Mouse (Mus musculus): ENCODE results near the gene Fam107b.
"Not testable (repeated sequence)": the region's sequence is repeated elsewhere in the genome, so short reads cannot be mapped to it uniquely, and the experiment has no call there.

Fam107b gene

GRCm38 (mm10) chr2:3713682-3714361 lies 143.5 kb downstream of the Fam107b start:
- peak; percentile 10 for DNase-seq

DNA sequence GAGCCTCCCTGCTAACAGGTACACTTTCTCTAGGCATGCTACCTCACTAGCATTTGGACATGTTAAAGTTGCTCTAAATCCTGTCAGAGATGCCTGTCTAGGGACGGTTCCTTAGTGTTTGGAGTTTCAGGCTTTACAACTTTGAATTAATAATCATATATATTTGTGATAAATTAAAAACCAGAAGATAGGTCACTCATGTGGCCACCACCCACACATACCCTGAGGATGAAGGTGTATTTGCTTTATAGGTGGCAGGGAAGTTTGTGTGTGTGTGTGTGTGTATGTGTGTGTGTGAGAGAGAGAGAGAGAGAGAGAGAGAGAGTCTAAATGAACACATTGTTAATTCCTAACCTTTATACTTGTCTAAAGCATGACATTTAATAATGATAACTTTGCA lies 144.2 kb downstream of the Fam107b start:
- DNase-seq: no peak

DNA sequence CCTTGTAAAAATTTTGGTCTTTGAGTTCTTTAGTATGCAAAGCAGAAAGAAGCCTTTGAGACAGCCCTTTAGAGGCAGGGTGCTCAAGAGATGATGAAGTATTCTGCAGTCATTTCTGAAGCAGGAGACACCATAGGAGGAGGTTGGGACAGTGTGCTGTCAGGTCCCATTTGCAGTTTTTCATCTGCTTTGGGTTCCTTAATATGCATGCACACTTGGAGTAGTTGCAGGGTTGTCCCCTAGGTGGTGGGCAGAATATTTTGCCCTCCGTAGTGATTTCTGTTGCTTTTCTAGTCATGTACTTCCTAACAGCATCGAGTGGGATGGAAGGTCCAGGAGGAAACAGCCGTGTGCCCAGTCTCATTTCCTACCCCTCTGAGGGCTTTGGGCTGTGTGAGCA lies 145.1 kb downstream of the Fam107b start:
- no peak for DNase-seq

DNA sequence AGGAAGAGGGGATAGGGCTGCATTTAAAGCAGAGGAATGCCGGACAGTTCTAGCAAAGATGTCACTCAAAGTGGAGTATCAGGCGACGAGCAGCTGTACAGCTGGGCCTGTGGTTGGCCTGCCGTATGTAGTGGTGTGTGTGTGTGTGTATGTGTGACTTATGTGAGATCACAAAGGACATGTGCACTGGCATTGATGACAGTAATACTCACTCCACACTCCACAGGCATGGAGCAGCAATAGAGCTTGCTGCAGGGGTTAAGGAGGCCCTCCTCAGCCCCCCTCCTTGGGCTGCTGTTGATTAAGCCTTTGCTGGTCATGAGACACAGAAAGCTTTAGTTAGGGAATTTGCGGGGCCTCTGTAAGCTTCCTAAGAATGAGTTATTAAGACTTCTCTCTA lies 147.0 kb downstream of the Fam107b start:
- DNase-seq: no peak

GRCm38 (mm10) chr2:3717847-3718246 lies 147.6 kb downstream of the Fam107b start:
- no peak for DNase-seq

GRCm38 (mm10) chr2:3719436-3720121 lies 149.3 kb downstream of the Fam107b start:
- not testable (repeated sequence) for DNase-seq

DNA sequence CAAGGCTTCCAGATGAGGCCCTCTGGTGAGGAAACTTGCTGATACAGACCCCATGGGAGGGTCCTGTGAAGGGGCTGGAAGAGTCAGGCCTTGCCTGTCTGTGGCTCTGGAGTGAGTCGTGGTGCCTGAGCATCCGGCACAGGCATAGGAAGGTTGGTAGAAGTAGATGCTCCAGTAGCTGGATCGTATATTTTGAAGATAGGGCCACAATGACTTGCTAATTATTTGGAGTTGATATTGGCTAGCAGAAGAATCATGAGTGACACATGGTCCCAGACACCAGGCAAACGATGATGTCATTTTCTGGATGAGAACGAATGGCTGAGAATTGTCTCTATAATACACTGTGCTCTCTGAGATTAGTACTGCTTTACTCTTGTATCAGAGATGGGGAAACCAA lies 150.8 kb downstream of the Fam107b start:
- DNase-seq: no peak

DNA sequence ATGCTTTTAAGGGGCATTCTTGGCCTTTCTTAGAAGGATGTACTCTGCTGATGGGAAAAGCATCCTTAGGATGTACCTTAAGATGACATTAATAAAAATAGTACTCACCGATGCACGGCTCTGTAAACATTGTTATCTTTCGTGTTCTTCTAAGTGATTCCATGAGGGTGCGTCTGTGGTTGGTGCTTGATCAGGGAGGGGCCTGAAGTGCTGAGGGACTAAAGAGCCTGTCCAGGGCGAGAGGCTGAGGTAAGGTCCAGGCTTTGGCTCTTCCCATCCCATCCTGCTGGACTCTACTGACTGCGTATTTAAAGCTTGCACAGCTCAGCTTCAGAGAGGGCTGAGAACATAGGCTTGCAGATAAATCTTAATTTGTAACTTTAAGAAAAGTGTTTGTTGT lies 151.7 kb downstream of the Fam107b start:
- DNase-seq: no peak

DNA sequence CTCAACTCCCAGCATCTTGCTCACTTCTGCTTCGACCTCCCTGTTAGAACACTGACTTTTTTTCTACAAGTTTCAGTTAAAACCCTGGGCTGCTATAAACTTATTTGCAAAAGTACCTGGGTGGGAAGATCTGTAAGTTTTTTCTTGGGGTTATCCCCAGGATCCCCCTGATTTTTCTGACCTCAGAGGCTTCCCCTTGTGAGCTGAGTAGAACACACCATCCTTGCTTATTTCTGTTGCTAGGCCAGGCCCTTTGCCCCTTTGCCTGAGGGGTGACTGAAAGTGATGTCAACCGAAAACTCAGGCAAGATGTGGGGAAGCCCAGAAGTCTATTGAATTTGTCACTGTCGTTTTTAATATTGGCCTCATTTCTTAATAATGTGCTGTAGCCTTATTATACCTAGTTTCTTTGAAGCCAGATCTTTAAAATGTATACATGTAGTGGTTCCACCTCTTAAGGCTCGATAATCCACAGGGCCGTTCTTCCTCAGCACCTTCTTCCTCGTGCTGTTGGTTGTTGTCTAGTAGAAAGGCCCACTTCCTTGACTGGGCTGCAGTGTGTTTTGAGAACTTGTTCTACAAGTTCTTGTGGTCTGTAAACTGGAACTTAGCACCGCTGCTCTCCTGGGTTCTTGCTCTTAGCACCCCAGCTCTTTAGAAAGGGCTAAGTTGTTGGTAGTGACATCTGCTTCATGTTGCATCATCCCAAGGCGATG lies 153.3 kb downstream of the Fam107b start:
- no peak for DNase-seq

DNA sequence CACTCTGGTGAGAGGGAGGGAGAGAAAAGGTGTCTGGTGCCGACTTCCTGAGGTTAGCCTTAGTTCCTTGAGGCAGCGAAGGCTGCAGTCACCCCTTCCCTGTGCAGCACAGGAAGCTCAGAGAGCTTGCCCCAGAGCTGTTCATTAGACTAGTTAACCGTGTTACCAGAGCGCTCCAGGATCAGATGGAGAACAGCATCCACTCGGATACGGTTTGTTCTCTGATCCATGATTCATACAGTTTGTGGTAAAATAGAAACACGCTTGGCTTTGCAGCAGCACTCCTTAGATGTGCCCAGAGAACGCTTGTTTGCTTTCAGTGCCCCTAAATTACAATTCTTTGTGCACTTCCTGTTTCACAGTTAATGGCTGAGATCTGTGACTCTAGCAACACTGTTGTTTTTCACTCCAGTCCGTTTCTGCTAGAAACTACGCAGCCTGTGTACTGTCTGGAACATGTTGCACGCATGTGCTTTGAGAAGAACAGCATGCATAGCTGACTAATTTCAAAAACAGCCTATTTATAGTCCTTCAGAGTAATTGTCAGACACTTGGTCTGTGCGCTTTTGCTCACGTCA lies 156.3 kb downstream of the Fam107b start:
- DNase-seq: no peak

DNA sequence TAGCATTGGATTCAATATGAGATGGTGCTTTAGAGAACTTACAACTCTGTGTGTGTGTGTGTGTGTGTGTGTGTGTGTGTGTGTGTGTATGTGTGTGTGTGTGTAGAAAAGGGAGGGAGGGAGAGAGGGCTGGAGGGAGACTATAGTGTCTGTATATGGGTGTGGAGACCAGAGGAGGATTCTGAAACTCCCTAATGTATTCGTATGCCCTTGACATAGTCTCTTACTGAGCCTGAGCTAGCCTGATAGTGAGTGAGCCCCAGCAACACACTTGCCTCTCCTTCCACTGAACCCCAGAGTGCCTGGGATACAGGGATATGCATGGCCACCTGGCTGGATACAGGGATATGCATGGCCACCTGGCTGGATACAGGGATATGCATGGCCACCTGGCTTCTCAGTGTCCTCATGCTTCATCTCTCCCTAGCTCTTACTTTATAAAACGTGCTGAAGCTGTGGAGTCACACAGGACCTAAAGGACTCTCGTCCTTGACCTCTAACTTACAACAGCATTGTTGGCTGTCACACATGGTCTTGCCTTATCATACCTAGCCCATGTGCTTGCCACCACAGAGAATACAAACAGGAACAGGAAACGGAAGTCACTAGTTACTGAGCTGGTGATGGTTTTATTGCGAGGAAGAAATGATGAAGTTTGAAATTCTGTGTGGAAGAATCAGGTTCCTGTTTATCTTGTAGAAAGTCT lies 157.1 kb downstream of the Fam107b start:
- DNase-seq: no peak

DNA sequence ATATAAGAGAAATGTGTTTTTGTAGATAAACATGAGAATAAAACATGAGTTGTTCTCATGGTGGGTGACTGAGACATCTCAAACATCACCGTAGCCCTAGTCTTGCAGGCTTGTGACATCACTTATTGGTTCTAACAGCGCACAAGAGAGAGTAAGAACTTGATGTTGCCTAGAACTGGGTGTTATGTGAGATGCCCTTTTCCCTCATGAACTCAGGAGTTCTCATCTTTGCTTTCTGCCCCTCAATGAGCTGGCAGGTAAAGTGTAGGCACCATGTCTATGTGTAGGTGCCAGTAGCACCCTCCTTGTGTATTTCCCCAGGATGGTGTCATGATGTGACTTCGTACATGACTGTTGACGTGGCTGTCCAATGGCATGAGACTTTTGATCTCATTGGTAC lies 157.8 kb downstream of the Fam107b start:
- no peak for DNase-seq

DNA sequence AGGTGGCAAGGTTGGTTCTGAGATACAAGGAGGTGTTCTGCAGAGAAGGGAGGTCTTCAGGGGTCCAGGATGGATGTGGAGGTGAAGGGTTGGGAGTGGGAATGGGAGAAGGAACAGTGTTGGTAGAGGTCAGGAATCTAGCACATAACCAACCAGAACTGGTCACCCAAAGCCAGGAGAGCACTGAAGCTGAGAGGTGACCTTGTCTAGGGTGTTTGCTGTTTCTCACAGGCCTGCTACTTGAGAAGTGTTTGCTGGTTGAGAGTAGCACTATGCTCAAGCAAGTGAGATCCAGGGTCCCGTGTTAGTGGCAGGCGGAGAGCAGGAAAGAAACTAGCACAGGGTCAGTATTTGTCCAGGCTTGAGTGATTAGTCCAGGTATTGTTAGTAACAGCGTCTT lies 159.3 kb downstream of the Fam107b start:
- no peak for DNase-seq

- no peak for DNase-seq
Observed at GRCm38 (mm10) chr2:3730744-3731143, 160.5 kb downstream of the Fam107b start.

DNA sequence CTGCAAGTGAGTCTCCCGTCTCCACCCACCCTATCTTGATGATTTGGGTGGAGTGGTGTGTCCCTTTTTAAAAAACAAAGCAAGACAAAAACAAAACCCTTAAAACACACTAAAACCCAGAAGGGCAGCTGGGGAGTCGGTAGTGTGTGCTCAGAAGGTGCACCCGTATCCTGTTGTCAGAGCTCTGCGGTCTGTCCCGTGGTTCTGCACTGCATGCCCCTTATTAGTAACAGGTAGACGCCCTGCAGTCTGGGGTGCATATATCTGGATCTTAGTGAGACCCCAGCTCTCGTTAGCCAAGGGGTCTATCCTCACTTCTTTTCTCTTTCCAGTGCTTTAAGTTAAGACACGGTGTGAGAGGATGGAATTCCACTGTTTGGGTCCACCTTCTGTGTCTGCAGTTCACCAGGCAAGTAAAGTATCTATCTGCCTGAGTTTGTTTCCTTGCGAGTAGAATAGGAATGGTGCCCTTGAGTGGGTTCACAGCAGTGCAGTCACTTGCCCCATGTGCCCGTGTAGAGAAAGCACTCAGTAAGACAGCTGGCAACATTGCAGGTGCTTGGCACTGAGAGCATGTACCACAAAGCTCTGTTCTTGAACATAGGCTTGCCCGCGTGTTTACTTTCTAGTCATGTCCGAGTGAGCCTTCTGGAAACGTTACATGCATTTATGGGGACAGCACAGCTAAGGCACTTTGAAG lies 161.2 kb downstream of the Fam107b start:
- no peak for DNase-seq

DNA sequence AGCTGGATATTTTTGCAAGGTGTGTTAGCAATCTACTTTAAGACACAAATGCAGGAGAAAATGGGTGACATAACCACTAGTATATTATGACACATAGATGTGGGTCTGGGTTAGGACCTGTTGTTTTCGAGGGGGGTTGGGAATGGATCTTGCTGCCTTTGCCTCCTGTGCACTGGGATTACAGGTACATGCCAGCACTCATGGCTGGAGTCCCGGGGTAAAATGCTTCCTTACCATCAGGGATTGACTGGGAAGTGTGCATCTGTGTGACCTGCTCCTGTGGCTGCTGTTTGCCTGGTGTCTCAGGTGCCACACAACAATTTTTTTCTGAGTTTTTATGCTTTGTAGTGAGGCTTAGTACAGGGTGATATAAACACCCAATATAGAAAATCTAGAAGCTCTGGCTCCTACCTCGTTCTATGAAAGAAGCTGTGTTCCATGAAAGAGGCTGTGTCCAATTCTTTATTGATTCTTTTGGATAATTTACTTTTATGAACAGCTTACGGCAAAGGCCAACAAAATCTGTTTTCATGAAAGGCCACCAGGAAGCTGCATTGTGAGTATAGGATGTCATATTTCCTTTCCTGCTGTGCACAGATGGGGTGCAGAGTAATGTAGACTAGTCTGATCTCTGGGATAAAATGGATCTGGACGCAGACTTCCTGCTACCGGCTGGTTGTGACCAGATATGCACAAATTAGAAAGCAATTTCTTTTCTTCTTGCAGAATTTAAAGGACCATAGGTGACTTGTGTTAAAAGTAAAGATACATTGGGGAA lies 167.8 kb downstream of the Fam107b start:
- no peak for DNase-seq

- DNase-seq: no peak
Observed at GRCm38 (mm10) chr2:3738734-3739133, 168.4 kb downstream of the Fam107b start.

DNA sequence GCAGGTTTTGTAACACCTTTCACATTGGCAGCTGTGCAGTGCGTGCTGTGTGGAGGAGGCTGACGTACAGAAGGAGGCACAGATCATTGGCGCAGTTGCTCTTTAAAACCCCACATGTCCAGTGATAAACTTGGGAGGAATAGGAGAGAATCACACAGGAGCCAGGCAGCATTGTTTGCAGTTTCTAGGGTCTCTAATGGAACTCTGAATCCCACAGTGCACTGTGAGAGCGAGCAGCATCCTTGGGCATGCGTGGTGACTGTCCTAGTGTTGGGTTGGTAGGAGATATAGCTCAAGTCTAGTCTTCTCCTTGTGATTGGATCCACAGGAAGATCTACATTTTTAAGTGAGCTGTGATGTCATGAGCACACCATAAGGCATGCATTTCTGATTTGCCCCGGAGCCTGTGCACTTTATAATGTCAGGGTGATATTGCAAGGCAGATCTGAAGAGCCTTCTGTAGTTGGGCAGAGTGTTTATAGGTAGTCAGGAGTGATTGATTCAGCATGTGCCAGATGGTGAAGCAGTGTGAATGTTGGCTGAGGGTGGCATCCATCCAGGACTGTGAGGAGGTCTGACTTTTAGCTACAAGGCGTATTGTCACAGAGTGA lies 169.2 kb downstream of the Fam107b start:
- DNase-seq: no peak

- DNase-seq: no peak
Observed at GRCm38 (mm10) chr2:3740256-3740655, 170.0 kb downstream of the Fam107b start.

- DNase-seq: no peak
Observed at GRCm38 (mm10) chr2:3740670-3741069, 170.4 kb downstream of the Fam107b start.

GRCm38 (mm10) chr2:3742519-3742918 lies 172.2 kb downstream of the Fam107b start:
- no peak for DNase-seq

All from right cerebral cortex, postnatal 14 days (tissue).